Mouse (Mus musculus) lung, adult 18-20 months (tissue): ENCODE results near the gene Scmh1.

Experiments used
- DNase-seq, 2 experiments: peaks; one replicate each; pipeline ENCODE4 v3.0.0; 2022; ENCODE audit warnings: mixed read lengths in 2 of 2

The Scmh1 gene

GRCm38 (mm10) chr4:120556592-120556991 is 151.5 kb downstream of the Scmh1 start:
- DNase-seq: peak; percentile 43 to 46

GRCm38 (mm10) chr4:120565726-120566125 is 160.6 kb downstream of the Scmh1 start:
- peak in 1 of 2 experiments; percentile 15 for DNase-seq

- peak; percentile 15 to 50 for DNase-seq
Measured at GRCm38 (mm10) chr4:120568005-120568404, 162.9 kb downstream of the Scmh1 start.

GRCm38 (mm10) chr4:120569025-120569424 is 163.9 kb downstream of the Scmh1 start:
- no peak for DNase-seq

DNA sequence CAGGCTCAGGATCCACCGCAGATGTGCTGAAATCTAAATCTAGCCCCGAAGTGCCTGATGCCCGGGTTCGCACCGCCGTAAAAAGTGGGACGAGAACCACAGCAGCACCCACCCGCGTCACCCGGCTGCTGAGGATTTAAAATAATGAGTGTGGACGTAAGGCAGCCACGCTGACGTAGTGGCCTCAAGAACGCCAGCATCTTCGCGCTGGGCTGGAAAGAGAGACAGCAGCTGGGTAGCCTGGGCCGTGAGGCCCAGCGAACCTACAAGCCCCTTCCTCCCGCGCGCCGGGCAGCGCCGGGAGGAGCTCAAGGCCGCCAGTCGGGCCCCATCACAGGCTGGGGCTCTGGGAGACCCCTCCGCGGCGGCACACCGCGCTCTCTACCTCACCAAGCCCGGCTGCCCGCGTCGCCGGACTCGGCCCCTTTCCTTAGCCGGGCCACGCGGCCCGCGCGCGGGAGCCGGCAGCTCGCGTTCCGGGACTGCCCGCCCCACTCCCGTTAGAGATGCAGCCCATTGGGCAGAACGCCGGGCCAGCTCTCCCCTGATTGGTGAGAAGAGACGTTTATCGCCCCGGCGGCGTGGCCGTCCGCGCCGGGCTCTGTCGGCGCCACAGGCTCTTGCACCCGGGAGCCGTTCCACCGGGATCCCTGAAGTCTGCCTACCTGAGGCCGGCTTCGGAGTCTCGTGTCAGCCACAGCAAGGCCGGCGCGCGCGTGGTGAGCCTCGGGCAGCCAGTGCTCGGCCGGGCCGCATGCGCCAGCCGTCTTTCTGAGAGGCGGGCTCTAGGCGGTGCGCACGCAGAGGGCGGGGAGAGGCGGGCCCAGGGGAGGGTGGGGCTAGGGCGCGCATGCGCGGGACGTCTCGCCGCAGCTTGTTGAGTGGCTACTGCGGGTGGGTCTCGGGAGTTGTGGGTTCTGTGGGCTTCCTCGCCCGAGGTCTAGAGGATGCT is 164.7 kb downstream of the Scmh1 start, which contains the start of gene Ctps:
TSS of gene Ctps (minus strand) at position 791 of the 952 bp plus-strand sequence.
- DNase-seq: peak; percentile 93

GRCm38 (mm10) chr4:120570438-120571069 is 165.5 kb downstream of the Scmh1 start:
- no peak for DNase-seq

GRCm38 (mm10) chr4:120571070-120571464 is 166.0 kb downstream of the Scmh1 start:
- DNase-seq: no peak

- peak in 1 of 2 experiments; percentile 14 for DNase-seq
Measured at GRCm38 (mm10) chr4:120571691-120572090, 166.6 kb downstream of the Scmh1 start.
